Mouse (Mus musculus) T-helper 17 cell (primary cell): ENCODE results near the gene Pla2r1.

Experiments used
- in situ Hi-C, 2 experiments: fragments of 300-600 bp; cut with MboI, MseI; formaldehyde crosslinking; loops; 1 replicate in 1 of 2; 2 replicates in 1 of 2; pipeline ENCODE4 v1.15.1; 2025; ENCODE audit warnings: high pct_unique_total_duplicates in 2 of 2

Gene Pla2r1

GRCm38 (mm10) chr2:60503991-60504390 is 49.1 kb downstream of the Pla2r1 start:
- in situ Hi-C loops = no loop called here

DNA sequence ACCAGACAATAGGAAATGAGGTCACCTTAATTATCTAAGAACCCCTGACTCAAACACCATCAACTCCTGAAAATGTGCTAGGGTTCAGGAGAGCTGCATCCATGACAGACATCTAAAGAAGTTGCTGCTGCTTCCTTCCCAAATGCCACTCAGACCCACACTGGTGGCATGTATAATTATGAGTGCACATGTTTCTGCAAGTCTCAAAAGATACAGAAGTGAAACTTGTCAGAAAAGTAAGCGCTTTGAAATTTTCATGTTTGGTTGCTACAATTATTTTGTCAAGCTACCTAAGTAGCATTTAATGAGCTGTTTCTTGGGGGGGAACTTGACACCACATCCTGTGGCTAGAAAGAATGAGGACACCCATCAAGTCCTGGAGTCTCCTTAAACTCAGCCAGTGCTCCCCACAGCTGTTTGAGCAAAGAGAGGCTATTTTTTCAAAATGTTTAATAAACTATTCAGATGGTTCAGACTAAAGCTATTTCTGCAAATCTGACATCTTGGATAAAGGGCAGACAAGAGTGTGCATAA is 52.5 kb downstream of the Pla2r1 start:
- in situ Hi-C loops = no loop called here

DNA sequence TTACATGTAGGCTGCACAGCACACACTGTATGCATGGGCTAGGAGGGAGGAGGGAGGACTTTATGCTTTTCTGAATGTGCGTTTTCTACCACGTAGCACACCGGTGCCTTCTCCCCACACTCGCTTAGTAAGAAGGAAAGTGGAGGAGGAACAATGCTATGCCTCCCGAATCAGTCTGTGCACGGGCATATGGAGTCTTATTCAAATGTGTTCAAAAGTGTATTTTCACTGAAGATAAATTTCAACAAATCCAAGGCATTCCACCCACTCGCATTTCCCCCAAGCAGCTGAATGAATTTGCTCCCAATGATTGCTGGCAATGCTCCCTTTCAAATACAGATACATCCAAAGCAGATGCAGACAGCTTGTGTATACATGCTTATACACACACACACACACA is 73.2 kb downstream of the Pla2r1 start:
- in situ Hi-C loops = no loop called here

- in situ Hi-C loops = no loop called here
Measured at GRCm38 (mm10) chr2:60478778-60479177, 74.3 kb downstream of the Pla2r1 start.

- in situ Hi-C loops = no loop called here
Measured at GRCm38 (mm10) chr2:60468901-60469770, 84.0 kb downstream of the Pla2r1 start.

DNA sequence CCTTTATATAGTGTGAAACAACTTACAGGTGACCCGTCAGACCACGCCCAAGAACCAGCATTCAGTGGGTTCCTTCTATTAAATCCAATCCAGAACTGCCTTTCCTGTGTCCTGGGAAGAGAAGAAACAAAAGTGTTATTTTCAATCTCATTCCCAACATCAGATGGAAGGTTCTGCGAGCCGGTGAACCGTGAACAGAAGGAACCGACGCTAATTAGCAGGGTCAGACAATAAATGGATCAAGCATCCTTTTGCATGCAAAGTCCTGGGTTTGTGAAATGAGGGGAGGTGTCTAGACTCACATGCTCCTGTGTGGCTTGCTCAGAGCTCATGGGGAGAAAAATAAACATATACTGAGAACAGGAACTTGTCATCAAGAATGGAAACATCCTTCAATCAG is 100.7 kb downstream of the Pla2r1 start:
- in situ Hi-C loops = no loop called here

GRCm38 (mm10) chr2:60451119-60451773 is 101.9 kb downstream of the Pla2r1 start:
- in situ Hi-C loops = no loop called here

GRCm38 (mm10) chr2:60449732-60450131 is 103.4 kb downstream of the Pla2r1 start:
- in situ Hi-C loops = no loop called here

GRCm38 (mm10) chr2:60444711-60445509 is 108.2 kb downstream of the Pla2r1 start:
- in situ Hi-C loops = no loop called here

DNA sequence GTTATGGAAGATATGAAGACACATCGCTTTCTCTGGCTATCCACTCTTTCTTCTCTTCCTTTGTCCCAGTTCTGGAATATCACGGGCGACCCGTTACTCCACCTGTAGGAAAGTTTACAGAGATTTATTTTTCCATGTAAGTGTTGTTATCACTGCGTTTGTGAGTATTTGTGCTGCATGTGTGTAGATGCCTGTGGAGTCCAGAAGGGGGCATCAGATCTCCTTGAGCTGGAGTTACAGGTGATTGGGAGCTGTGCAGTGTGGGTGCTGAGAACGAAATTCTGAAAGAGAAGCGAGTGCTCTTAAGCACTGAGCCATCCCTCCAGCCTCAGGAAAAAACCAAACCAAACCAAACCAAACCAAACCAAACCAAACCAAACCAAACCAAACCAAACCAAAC is 109.8 kb downstream of the Pla2r1 start:
- in situ Hi-C loops = no loop called here

DNA sequence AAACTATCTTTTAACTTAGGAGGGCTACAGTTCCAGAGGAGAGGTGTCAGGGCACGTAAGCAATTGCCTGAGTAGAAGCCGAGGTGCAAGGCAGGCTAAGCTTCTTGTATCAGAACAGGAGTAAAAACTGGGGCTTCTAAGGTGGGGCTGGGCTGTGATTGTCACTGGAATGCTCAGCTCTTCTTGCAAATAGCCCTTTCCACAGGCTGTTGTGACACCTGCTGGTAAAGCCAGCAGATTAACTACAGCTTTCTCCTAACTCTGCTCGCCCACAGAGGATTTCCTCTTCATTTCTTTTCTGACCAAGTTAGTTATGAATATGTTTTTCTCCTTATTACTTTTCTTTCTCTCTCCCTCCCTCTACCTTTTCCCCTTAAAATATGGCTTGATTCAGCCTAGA is 111.2 kb downstream of the Pla2r1 start:
- in situ Hi-C loops = no loop called here

DNA sequence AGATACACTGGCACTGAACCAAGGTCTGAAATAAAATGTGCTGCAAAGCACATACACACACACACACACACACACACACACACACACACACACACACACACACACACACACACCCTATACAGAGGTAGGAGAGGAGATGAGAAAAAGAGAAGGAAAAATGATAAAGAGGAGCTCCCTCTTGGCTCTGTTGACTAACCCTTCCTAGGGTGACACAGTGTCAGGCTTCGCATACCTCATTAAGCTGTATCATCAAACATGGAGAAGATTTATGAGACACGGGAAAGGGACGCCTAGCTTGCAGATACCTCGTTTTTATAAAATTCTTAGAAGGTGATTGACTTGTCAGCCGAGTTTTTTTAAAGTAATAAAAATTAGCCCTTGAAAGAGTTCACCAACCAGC is 116.3 kb downstream of the Pla2r1 start:
- in situ Hi-C loops = no loop called here

GRCm38 (mm10) chr2:60430315-60431021 is 122.6 kb downstream of the Pla2r1 start:
- in situ Hi-C loops = no loop called here

GRCm38 (mm10) chr2:60418075-60418474 is 135.0 kb downstream of the Pla2r1 start:
- in situ Hi-C loops = no loop called here

- in situ Hi-C loops = no loop called here
Measured at GRCm38 (mm10) chr2:60414334-60414733, 138.8 kb downstream of the Pla2r1 start.

DNA sequence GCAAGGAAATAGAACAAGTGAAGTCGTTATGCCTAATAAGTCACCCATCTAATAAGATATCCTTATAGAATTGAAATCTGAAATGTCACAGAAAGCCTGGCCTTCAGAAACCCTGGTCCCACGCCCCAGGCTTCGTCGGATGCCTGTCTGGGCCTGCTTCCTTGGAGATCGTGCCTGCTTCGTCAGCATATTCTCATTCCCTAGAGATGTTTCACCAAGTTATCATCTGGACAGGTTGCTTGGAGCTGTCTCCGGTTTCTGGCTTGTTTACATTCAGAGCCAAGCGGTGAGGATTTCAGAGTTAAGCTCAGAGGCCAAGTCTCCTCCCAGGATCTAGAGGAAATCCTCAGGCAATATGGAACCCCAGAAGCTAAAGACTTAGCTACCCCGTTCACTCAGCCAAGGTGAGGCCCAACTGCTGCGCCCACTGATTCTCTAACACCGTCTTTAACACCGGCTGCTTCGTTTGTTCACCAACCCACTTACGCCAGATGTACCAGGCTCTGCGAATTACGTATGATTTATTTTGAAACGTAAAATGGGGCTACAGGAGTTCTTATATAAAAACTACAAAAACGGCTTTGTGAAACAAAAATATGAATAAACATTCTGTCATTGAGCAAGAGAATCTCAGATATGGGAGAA is 140.0 kb downstream of the Pla2r1 start:
- in situ Hi-C loops = no loop called here

DNA sequence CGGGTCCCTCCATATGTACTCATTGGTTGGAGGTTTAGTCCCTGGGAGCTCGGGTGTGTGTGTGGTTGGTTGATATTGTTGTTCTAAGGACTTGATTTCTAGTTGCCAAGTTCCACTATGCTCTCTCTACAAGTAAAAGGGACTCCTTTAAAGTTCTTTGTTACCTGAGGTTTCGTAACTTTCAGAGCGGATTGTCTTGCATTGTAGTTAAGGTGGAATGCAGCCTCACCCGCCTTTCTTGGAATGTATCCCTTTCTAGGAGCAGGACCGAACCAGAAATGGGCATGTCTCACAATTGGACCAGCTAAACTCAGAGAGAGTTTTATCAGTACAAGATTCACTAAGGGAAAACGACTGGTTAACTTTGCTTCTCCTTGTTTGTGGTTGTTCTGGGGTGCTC is 141.9 kb downstream of the Pla2r1 start:
- in situ Hi-C loops = no loop called here

DNA sequence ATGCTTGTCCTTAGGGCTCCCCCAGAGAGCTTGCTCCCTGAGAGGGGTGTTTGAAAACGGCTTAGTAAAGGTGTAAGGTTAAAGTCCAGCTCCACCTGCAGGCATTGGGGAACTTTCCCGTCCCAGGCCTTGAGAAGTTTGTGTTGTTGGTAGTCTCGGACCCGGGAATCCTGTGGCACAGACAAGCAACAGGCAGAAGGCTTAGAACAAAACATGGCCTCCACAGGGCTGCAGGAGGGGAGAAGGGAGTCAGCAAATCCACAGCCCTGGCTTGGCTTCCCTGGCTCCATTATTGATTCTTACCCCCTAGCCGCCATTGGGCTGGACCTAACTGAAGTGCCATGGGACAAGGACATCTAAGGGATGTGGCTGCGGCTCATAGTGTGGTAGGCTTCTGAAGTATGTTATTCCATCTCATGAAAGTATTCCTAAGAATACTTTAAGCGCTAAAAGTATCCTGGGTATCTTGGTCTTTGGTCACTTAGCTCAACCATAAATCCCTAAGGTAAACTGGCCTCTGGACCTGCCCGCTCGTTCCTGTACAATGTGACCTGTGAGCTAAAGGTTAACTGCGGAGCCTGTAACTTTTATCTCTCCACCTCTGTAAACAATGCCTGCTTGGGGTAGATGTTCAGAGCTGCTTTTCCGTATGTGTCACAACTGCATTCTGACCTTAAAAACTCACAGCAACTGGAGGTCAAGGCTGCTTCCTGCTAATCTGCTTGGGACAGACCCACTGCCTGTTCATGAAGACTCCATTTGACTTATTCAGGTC is 142.9 kb downstream of the Pla2r1 start:
- in situ Hi-C loops = no loop called here

DNA sequence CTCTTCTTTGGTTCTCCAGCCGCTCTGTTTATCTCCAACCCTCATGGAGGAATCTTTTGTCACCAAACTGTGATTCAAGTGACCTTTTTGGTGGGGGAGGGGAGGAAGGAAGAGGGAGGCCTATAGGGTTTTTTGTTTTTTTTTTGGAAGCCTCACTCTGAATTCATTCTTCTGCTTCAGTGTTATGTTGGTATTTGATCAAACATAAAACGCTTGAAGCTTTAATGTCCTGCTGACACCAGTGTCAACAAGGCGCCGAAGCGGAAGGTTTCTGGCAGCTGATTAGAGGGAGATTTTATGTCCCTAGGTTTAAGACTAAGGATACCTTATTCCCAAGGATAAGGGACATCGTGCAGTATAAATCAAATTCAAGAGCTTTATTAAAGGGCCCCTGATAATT is 143.9 kb downstream of the Pla2r1 start:
- in situ Hi-C loops = no loop called here

DNA sequence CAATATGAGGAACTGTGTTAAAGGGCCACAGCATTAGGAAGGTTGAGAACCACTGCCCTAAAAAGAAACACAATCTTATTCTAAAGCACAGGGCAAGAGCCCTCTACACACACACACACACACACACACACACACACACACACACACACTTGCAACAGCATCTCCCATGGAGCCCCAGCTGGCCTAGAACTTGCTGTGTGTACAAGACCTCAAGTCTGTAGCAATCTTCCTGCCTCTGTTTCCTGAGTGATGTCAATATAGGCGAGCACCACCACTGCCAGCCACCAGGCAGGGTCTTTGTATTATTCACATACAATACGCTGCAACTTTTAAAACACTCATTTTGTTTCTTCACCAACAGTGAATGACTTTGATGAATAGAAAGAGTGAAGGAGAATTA is 145.7 kb downstream of the Pla2r1 start:
- in situ Hi-C loops = no loop called here
